Mouse (Mus musculus) retina, postnatal 1 day (tissue): ENCODE results near the gene Vwa1.

ENCODE experiments used
- DNase-seq: peaks from one replicate; pipeline ENCODE4 v3.0.0-alpha.2; 2012

Vwa1 gene

DNA sequence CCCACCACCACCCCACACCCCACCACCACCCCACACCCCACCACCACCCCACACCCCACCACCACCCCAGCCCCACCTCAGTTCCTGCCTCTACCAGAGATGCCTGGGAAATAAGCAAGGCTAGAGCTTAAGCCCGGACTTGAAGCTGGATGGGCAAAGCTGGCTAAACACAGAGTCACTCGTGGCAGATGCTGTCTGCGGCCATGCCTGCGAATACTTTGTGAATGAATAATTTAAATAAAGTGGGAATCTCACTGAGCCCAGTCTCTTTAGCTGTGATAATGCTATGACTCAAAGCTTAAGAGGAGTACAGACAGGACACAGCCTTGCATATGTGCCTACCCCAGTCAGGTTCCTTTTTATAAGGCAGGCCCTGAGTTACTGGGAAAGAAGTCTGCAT, 5.0 kb upstream of the Vwa1 start:
- no peak for DNase-seq

DNA sequence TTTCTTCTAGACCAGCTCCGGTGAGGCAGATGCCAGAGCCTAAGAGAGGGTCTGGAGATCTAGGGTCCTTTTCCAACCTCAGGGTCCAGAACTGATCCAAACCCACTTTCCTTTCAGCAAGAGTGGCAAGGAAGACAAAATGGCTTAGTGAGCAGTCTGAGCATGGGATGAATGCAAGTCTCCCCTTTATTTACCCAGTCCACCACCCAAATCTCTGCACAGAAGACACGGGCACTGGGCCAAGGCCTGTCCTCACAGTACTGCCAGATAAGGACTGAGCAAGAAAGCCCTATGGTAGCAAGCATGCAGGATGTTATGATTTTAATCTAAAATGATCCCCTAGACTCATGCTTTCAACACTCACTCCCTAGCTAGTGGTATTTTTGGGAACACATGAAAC, 3.3 kb upstream of the Vwa1 start:
- no peak for DNase-seq

- no peak for DNase-seq
Observed at GRCm38 (mm10) chr4:155776704-155777335, 2.3 kb upstream of the Vwa1 start.

DNA sequence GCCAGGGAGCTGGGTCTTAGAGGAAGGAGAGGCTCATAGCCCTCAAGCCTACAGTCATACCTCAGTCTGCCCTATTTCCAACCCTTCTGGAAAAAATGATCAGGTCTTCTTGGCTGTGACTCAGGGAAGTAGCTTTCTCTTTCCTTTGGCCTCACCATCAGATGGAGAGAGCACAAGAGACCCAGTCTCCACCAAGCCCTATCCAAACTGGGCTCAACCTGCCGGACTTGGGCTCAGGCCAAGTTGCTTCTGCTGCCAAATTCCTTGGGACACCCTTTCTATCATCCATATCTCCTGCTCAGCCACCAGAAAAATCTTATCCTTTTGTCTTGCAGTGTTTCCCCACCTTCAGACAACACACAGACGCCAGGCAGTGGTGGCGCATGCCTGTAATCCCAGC, 1.4 kb upstream of the Vwa1 start:
- DNase-seq: no peak

DNA sequence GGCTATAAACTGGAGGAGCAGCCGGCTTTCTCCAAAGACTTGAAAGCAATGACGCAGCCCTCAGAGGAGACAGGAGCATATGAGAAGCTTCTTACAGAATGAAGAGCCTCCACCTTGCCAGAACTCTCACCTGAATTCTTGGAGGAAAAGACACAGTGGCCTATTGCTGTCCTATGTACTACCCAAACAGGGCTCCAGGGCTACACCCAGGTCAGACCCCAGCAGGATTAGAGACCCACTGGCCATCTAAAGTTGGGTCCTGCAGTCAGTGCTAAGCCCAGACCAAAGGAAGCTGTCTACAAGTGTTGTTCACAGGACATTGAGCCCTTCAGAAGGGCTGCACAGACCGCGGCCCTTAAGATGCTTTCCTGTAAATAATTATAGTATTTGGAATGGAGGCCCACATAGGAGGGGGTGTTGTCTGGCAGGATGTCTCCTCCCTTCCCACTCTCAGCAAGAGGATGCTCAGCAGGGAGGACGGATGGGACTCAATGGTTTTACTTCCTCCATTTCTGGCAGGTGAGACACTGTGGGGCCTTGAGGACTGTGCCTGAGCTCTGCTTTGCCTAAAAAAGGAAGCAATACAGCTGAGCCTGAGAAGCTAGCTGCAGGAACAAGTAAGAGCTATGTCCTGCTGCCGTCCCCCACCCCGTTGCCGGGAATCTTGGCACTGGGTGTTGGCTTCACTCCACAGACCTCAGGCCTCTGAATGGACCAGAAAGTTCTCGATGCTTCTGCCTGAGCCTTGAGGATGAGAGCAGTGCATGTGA, 658 bp upstream of the Vwa1 start:
- no peak for DNase-seq

DNA sequence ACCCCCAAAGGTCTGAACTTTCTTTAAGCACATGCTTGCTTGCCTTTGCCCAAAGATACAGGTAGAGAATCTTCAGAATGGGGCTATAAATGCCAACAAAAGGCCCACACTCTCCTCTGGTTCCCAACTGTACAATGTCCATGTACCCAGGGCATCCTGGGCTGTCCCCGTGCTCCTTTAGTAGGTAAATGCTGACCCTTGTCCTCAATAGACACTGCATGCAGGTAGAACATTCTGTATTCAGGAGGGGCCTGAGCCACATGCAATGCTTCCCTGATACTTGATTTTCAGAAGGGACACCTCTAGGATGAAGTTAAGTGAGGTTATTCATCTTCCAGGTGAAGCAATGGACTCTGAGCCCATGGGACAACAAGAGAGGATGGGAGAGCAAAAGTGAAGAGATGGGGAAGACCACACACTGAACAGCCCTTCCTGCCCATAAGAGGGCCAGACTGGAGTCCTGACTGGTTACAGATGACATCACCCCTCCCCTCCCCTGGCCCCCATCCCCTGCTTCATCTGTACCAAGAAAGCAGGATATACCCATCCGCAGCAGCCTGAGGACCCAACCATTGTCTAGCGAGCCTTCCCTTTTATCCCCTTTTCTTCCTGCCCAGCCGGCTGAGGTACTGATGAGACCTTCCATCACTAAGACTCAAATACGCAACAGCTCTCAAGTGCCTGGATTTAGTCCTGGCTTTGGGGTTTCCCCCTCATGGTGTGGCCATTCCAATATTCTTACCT, 991 bp downstream of the Vwa1 start:
- no peak for DNase-seq

DNA sequence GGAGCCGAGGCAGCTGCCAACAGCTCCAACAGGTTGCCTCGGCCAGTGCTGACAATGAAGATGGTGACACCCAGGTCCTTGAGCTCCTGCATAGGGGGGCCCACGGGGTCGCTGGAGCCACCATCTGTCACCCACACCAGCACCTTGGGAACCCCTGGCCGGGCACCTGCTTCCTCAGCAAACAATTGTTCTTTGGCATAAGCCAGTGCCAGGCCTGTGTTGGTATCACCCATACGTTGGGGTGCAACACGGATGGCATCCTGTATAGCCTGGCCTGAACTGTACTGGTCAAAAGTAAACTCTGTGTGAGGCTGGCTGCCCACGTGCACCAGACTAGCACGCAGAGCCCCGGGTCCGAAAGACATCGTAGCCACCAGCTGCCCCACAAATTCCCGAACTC, 1.7 kb downstream of the Vwa1 start:
- DNase-seq: no peak

DNA sequence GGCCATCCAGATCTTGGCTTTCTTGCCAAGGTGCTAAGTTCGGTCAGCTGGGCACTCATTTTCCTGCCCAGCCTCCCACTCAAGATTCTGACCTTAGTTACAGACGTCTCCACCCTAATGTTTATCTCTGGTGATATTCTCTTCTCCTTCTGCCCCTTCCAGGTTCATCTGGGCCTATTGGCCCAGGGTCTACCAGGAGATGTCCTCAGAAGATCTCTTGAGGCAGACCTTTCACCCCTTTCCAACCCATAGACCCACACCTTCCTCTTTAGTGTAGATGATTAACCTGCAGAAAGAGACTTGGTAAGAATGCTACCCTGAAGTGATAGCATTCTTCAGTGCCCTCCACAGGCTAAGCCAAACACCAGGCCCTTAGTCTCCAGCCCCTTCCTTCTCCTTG, 2.8 kb downstream of the Vwa1 start:
- DNase-seq: no peak

- DNase-seq: no peak
Observed at GRCm38 (mm10) chr4:155770626-155771025, 3.9 kb downstream of the Vwa1 start.

DNA sequence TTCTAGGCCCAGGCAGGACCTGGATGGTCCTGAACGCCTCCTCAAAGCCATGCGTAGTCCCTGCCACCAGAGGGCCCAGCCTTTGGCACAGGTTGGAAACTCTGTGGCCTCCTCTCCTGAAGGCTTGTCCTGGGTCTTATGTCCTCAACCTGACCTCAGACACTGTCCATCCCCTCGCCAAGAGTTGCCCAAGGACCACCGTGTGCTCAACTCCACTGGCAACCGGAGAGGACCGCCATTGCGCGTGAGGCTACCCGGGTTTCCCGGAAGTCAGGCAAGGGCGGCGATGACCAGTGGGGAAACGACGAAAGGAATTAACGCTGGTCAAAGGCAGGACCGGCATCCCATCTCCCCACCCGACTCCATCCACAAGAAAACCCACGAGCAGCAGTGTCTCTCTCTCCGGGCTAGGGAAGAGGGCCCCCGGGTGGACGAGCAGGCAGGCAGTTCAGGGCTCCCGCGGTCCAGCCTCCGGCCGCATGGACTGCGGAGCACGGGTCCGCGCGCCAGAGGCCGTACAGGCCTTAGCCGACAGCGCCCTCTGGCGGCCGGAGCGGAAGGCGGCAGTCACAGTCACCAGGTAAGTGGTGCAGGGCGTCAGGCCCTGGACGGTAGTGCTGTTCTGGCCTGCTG, 4.5 kb downstream of the Vwa1 start:
- peak; percentile 90 for DNase-seq

GRCm38 (mm10) chr4:155769496-155769879, 5.0 kb downstream of the Vwa1 start:
- DNase-seq: no peak

- DNase-seq: no peak
Observed at GRCm38 (mm10) chr4:155762357-155762756, 12.1 kb downstream of the Vwa1 start.

GRCm38 (mm10) chr4:155761356-155762099, 13.0 kb downstream of the Vwa1 start:
- no peak for DNase-seq

GRCm38 (mm10) chr4:155760613-155761355, 13.7 kb downstream of the Vwa1 start, which contains the start of gene Atad3a:
Gene Atad3a (minus strand): TSS chr4:155761093.
- peak; percentile 97 for DNase-seq

GRCm38 (mm10) chr4:155759862-155760612, 14.5 kb downstream of the Vwa1 start:
- peak; percentile 47 for DNase-seq

GRCm38 (mm10) chr4:155757011-155757410, 17.5 kb downstream of the Vwa1 start:
- no peak for DNase-seq

- no peak for DNase-seq
Observed at GRCm38 (mm10) chr4:155746575-155747490, 27.7 kb downstream of the Vwa1 start.

DNA sequence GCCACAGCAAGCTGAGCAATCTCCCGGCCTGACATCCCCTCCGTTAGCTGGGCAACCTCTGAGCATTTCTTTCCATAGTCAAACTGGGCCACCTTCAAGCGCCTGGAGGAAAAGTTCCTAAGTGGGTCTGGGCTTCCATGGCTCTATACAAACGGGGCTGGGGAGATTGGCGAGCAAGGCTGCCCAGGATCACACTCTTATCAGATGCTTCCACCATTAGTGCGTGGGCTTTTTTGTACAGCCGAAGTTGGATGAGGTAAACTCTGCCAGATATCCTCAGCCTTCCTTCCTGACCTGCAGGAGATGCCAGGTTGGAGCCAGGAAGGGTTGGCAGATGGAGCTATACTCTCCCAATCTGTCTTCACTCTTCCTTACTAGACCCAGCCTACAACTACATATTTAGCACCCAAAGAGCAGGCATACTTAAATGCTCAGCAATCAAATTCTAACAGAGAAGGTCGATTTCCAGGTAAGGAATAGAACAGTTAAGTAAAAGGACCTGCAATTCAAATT, 28.4 kb downstream of the Vwa1 start:
- no peak for DNase-seq

DNA sequence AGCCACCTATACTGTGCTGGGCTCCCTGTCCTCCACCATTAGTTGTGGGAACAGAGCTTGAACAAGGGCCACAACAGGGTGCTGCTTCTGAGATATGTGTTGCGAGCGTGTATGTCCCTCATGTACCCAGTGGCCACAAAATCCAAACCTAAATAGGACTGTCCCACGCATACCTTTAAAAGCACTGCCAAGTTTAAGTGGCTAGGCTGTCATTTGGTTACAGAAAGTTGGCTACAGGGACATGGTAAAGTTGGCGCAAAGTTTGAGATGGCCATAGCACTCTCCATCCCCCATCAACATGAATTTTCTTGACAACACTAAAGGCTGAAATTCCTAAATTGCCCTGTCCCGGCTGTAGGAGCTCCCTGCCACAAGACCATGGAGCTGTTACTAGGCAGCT, 29.4 kb downstream of the Vwa1 start:
- DNase-seq: no peak

GRCm38 (mm10) chr4:155744474-155744873, 30.0 kb downstream of the Vwa1 start:
- DNase-seq: no peak
